Mouse (Mus musculus): ENCODE measurements around the gene Kctd8.

Gene Kctd8

GRCm38 (mm10) chr5:69159897-69160509 lies 181.5 kb downstream of the Kctd8 start:
- no peak for DNase-seq (ENCODE audit: low spot score)

GRCm38 (mm10) chr5:69156489-69156888 lies 185.0 kb downstream of the Kctd8 start:
- DNase-seq (ENCODE audit: low spot score), result no peak

- no peak for DNase-seq (ENCODE audit: low spot score)
These were observed 195.7 kb downstream of the Kctd8 start for GRCm38 (mm10) chr5:69145827-69146226.

GRCm38 (mm10) chr5:69141082-69141481 lies 200.4 kb downstream of the Kctd8 start:
- DNase-seq (ENCODE audit: low spot score), result no peak

GRCm38 (mm10) chr5:69108718-69109117 lies 232.8 kb downstream of the Kctd8 start:
- DNase-seq (ENCODE audit: low spot score), result no peak

GRCm38 (mm10) chr5:69088912-69089311 lies 252.6 kb downstream of the Kctd8 start:
- DNase-seq (ENCODE audit: low spot score), result peak; percentile 4
